Mouse (Mus musculus) hindlimb bud, embryonic 11.5 days (tissue): ENCODE measurements around the gene Coq10b.
"Not testable (repeated sequence)": the region's sequence is repeated elsewhere in the genome, so short reads cannot be mapped to it uniquely, and the experiment has no call there.

Source experiments
- DNase-seq: peaks from one replicate; pipeline ENCODE4 v3.0.0-alpha.2; 2012; ENCODE audit warnings: low read depth, low spot score; ENCODE audit errors: extremely low spot score

Coq10b gene

GRCm38 (mm10) chr1:55052355-55052953 is at the start of gene Coq10b:
TSS of gene Coq10b (plus strand) at chr1:55052770.
- peak; percentile 97 for DNase-seq

GRCm38 (mm10) chr1:55008313-55008712 is 44.3 kb upstream of the Coq10b start:
- DNase-seq: not testable (repeated sequence)

- DNase-seq: no peak
Observed at GRCm38 (mm10) chr1:55012513-55012912, 40.1 kb upstream of the Coq10b start.

GRCm38 (mm10) chr1:55021907-55022306 is 30.7 kb upstream of the Coq10b start:
- DNase-seq: no peak

- DNase-seq: no peak
Observed at GRCm38 (mm10) chr1:55025656-55026430, 26.7 kb upstream of the Coq10b start.

GRCm38 (mm10) chr1:55026444-55027252 is 25.9 kb upstream of the Coq10b start:
- no peak for DNase-seq

- peak; percentile 81 for DNase-seq
Observed at GRCm38 (mm10) chr1:55027253-55027801, 25.2 kb upstream of the Coq10b start, which contains the start of gene Sf3b1. TSS of gene Sf3b1 (minus strand) at chr1:55027481.

GRCm38 (mm10) chr1:55027966-55028365 is 24.6 kb upstream of the Coq10b start:
- no peak for DNase-seq

- DNase-seq: no peak
Observed at GRCm38 (mm10) chr1:55028512-55029249, 23.9 kb upstream of the Coq10b start.

GRCm38 (mm10) chr1:55029446-55029845 is 23.1 kb upstream of the Coq10b start:
- DNase-seq: no peak

- DNase-seq: no peak
Observed at GRCm38 (mm10) chr1:55031026-55031779, 21.4 kb upstream of the Coq10b start.

GRCm38 (mm10) chr1:55039944-55040343 is 12.6 kb upstream of the Coq10b start:
- DNase-seq: no peak

- DNase-seq: no peak
Observed at GRCm38 (mm10) chr1:55041691-55042090, 10.9 kb upstream of the Coq10b start.

- no peak for DNase-seq
Observed at GRCm38 (mm10) chr1:55042246-55042645, 10.3 kb upstream of the Coq10b start.

- DNase-seq: no peak
Observed at GRCm38 (mm10) chr1:55043164-55043563, 9.4 kb upstream of the Coq10b start.

- no peak for DNase-seq
Observed at GRCm38 (mm10) chr1:55048841-55049587, 3.6 kb upstream of the Coq10b start.

GRCm38 (mm10) chr1:55051671-55052070 is 899 bp upstream of the Coq10b start:
- no peak for DNase-seq

- DNase-seq: no peak
Observed at GRCm38 (mm10) chr1:55053005-55053404, 435 bp downstream of the Coq10b start.

GRCm38 (mm10) chr1:55053596-55053995 is 1.0 kb downstream of the Coq10b start:
- no peak for DNase-seq
